Mouse (Mus musculus): ENCODE data around the gene Tulp4. TPM values are rescaled to one million over a fixed set of nuclear protein-coding genes. Genes with fewer than 3 reads are reported as not detected.

Tulp4 gene
- 36.5 and 59.5 TPM in 2 replicates for total RNA-seq (2012; rRNA removed)

DNA sequence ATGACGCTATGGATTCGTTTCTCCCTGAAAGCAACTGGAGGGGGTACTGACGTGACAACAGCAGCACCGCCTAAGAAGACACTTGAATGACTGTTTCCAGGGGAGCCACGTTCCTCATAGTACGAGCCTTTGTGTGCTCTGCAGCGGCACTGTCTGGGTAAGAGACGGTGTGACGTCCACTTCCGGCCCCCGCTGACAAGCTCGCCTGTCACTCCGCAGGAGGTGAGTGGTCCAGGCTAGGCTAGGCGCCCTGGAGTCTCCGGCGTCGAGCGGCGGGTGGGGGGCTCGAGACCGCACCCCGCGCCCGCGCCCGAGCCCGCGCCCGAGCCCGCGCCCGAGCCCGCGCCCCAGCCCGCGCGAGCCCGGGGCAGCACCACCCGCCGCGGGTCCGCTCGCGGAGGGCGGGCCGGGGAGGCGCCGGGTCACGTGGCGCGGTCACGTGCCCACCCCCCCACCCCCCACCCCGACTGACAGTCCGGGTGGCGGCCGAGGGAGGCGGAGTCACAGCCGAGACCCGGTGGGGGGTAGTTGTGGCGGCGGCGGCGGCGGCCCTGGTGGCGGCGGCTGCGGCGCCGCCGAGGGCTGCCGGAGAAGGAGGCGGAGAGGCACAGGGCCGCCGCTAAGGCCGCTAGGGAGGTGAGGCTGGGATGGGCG is at the start of gene Tulp4:
Tulp4 (plus strand) TSS at position 77 of the 654 bp plus-strand sequence.
- in situ Hi-C loops (cut with MboI; ENCODE audit: low sequenced_read_pairs in 2 of 2, unreplicated experiment in 2 of 2): no loop called here
- Histone ChIP-seq H3K36me3 (ENCODE audit: control insufficient read depth, insufficient read depth, low read length, poor library complexity, severe bottlenecking) (0 out of 2 replicates have a peak, but pooled peaks cover 2% of the 10 kb centered on the region), H3K4me1 (ENCODE audit: control insufficient read depth in 2 of 2, insufficient read depth in 2 of 2, low read length in 2 of 2, poor library complexity in 1 of 2) (no peaks in the 10 kb centered on the region), H3K27ac (ENCODE audit: insufficient read depth, low read depth, low read length, poor library complexity, severe bottlenecking) (peak within 1 kb of the TSS; percentile 72), H3K9me3 (ENCODE audit: control insufficient read depth, insufficient read depth, low read depth, low read length) (no peaks in the 10 kb centered on the region), H3K4me3 (ENCODE audit: insufficient read depth in 1 of 2, low read depth in 1 of 2, low read length in 2 of 2, poor library complexity in 1 of 2, severe bottlenecking in 1 of 2) (peak within 1 kb of the TSS; percentile 63 to 98), H3K9ac (ENCODE audit: insufficient read depth, low read depth, low read length, poor library complexity, severe bottlenecking) (peak within 1 kb of the TSS; percentile 86)
- DNase-seq (ENCODE audit: low read depth, low spot score): peak; percentile 56
- TF ChIP-seq HCFC1 (IDR thresholded peaks at IDR 0.05; ENCODE audit: borderline replicate concordance, insufficient read depth, low read length) (0 out of 2 replicates have a peak, but pooled peaks have one; percentile 15), CHD2 (IDR thresholded peaks at IDR 0.05; ENCODE audit: low read depth, low read length) (no peak), ZC3H11A (IDR thresholded peaks at IDR 0.05; ENCODE audit: borderline replicate concordance, low read depth, low read length) (no peak), ZNF384 (IDR thresholded peaks at IDR 0.05; ENCODE audit: low read depth, low read length) (no peak), MAFK (IDR thresholded peaks at IDR 0.05; ENCODE audit: insufficient read depth, low read depth, low read length) (no peak)

- DNase-seq (ENCODE audit: low read depth, low spot score): no peak
- no peak overlapping the region for H3K27ac ChIP-seq (ENCODE audit: insufficient read depth, low read depth, low read length, poor library complexity, severe bottlenecking)
- no peaks in the 10 kb centered on the region for H3K4me1 ChIP-seq (ENCODE audit: control insufficient read depth in 2 of 2, insufficient read depth in 2 of 2, low read length in 2 of 2, poor library complexity in 1 of 2)
- in situ Hi-C loops (cut with MboI; ENCODE audit: low sequenced_read_pairs in 2 of 2, unreplicated experiment in 2 of 2): no loop called here
- no peak overlapping the region for H3K4me3 ChIP-seq (ENCODE audit: insufficient read depth in 1 of 2, low read depth in 1 of 2, low read length in 2 of 2, poor library complexity in 1 of 2, severe bottlenecking in 1 of 2)
- peaks cover 17% of the 10 kb centered on the region for H3K36me3 ChIP-seq (ENCODE audit: control insufficient read depth, insufficient read depth, low read length, poor library complexity, severe bottlenecking)
- H3K9me3 ChIP-seq (ENCODE audit: control insufficient read depth, insufficient read depth, low read depth, low read length): no peaks in the 10 kb centered on the region
- H3K9ac ChIP-seq (ENCODE audit: insufficient read depth, low read depth, low read length, poor library complexity, severe bottlenecking): no peak overlapping the region
- TF ChIP-seq ZNF384 (IDR thresholded peaks at IDR 0.05; ENCODE audit: low read depth, low read length): no peak
- no peak for TF ChIP-seq MAFK (IDR thresholded peaks at IDR 0.05; ENCODE audit: insufficient read depth, low read depth, low read length)
- TF ChIP-seq CHD2 (IDR thresholded peaks at IDR 0.05; ENCODE audit: low read depth, low read length): no peak
- TF ChIP-seq ZC3H11A (IDR thresholded peaks at IDR 0.05; ENCODE audit: borderline replicate concordance, low read depth, low read length): no peak
- no peak for TF ChIP-seq HCFC1 (IDR thresholded peaks at IDR 0.05; ENCODE audit: borderline replicate concordance, insufficient read depth, low read length)
These were observed 43.4 kb upstream of the Tulp4 start for GRCm38 (mm10) chr17:6062793-6063192.

DNA sequence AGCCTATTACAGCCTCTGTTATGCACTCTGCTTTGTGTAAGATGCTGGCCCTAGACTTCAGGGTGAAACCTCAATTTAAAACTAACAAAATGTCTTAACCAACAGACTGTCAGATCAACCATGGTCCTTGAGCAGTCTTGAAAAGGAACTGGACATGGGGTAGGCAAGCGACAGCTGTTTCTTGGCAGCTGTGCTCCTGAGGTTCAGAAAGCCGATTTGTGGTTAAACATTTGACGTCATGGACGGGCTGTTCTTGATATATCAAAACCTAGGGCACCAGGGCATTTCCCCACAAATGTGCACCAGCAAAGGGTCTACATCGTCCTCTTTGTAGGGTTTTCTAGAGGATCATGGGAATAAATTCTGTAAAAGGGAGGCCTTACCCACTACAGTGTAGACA is 42.7 kb upstream of the Tulp4 start:
- Histone ChIP-seq H3K4me3 (ENCODE audit: insufficient read depth in 1 of 2, low read depth in 1 of 2, low read length in 2 of 2, poor library complexity in 1 of 2, severe bottlenecking in 1 of 2) (no peak overlapping the region), H3K27ac (ENCODE audit: insufficient read depth, low read depth, low read length, poor library complexity, severe bottlenecking) (no peak overlapping the region), H3K4me1 (ENCODE audit: control insufficient read depth in 2 of 2, insufficient read depth in 2 of 2, low read length in 2 of 2, poor library complexity in 1 of 2) (no peaks in the 10 kb centered on the region), H3K9ac (ENCODE audit: insufficient read depth, low read depth, low read length, poor library complexity, severe bottlenecking) (no peak overlapping the region), H3K36me3 (ENCODE audit: control insufficient read depth, insufficient read depth, low read length, poor library complexity, severe bottlenecking) (peaks cover 15% of the 10 kb centered on the region), H3K9me3 (ENCODE audit: control insufficient read depth, insufficient read depth, low read depth, low read length) (no peaks in the 10 kb centered on the region)
- no peak for DNase-seq (ENCODE audit: low read depth, low spot score)
- in situ Hi-C loops (cut with MboI; ENCODE audit: low sequenced_read_pairs in 2 of 2, unreplicated experiment in 2 of 2): no loop called here
- TF ChIP-seq CHD2 (IDR thresholded peaks at IDR 0.05; ENCODE audit: low read depth, low read length) (no peak), ZNF384 (IDR thresholded peaks at IDR 0.05; ENCODE audit: low read depth, low read length) (no peak), MAFK (IDR thresholded peaks at IDR 0.05; ENCODE audit: insufficient read depth, low read depth, low read length) (no peak), HCFC1 (IDR thresholded peaks at IDR 0.05; ENCODE audit: borderline replicate concordance, insufficient read depth, low read length) (no peak), ZC3H11A (IDR thresholded peaks at IDR 0.05; ENCODE audit: borderline replicate concordance, low read depth, low read length) (no peak)

DNA sequence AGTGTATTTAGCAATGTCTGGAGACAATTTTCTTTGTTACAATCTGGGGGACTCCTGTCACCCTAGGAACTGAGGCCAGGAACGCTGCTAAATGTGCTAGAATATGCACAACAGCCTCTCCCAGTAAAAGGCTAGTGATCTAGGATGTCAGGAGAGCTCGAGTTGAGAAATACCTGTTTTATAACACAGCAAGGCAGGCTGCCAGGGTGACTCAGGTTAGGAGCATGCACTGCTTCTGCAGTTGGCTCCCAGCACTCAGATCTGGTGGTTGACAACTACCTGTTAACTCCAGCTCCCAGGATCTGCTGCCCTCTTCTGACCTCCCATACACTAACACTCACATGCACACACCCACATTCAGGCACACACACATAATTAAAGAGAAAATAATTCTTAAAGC is 40.2 kb upstream of the Tulp4 start:
- DNase-seq (ENCODE audit: low read depth, low spot score): no peak
- Histone ChIP-seq H3K27ac (ENCODE audit: insufficient read depth, low read depth, low read length, poor library complexity, severe bottlenecking) (no peak overlapping the region), H3K9ac (ENCODE audit: insufficient read depth, low read depth, low read length, poor library complexity, severe bottlenecking) (no peak overlapping the region), H3K9me3 (ENCODE audit: control insufficient read depth, insufficient read depth, low read depth, low read length) (no peaks in the 10 kb centered on the region), H3K4me3 (ENCODE audit: insufficient read depth in 1 of 2, low read depth in 1 of 2, low read length in 2 of 2, poor library complexity in 1 of 2, severe bottlenecking in 1 of 2) (no peak overlapping the region), H3K36me3 (ENCODE audit: control insufficient read depth, insufficient read depth, low read length, poor library complexity, severe bottlenecking) (peaks cover 11% of the 10 kb centered on the region), H3K4me1 (ENCODE audit: control insufficient read depth in 2 of 2, insufficient read depth in 2 of 2, low read length in 2 of 2, poor library complexity in 1 of 2) (no peaks in the 10 kb centered on the region)
- no peak for TF ChIP-seq ZNF384 (IDR thresholded peaks at IDR 0.05; ENCODE audit: low read depth, low read length)
- no peak for TF ChIP-seq HCFC1 (IDR thresholded peaks at IDR 0.05; ENCODE audit: borderline replicate concordance, insufficient read depth, low read length)
- no peak for TF ChIP-seq CHD2 (IDR thresholded peaks at IDR 0.05; ENCODE audit: low read depth, low read length)
- TF ChIP-seq MAFK (IDR thresholded peaks at IDR 0.05; ENCODE audit: insufficient read depth, low read depth, low read length): no peak
- no peak for TF ChIP-seq ZC3H11A (IDR thresholded peaks at IDR 0.05; ENCODE audit: borderline replicate concordance, low read depth, low read length)
- in situ Hi-C loops (cut with MboI; ENCODE audit: low sequenced_read_pairs in 2 of 2, unreplicated experiment in 2 of 2): no loop called here

Data from ES-E14 (cell line).